Mouse (Mus musculus) MEL (cell line): ENCODE data around the gene Slc43a1.

ENCODE experiments used
- CHD1 ChIP-seq: IDR thresholded peaks from 2 replicates; pipeline ENCODE4 v1.6.1; 2012; ENCODE audit warnings: low read depth, mild to moderate bottlenecking, inconsistent platforms, low read length, improper control_type of control experiment
- CTCF ChIP-seq, 3 experiments: IDR thresholded peaks in 2 of 3; conservative IDR thresholded peaks in 1 of 3; 2 replicates each; pipeline ENCODE4 v1.5.1; 2011 to 2012; ENCODE audit warnings: low read length in 3 of 3, low read depth in 2 of 3, mild to moderate bottlenecking in 2 of 3, improper control_type of control experiment in 1 of 3, inconsistent platforms in 1 of 3, mixed read lengths in 1 of 3, moderate library complexity in 1 of 3; ENCODE audit not compliant: control insufficient read depth in 1 of 3, insufficient read depth in 1 of 3, poor library complexity in 1 of 3, severe bottlenecking in 1 of 3
- E2F4 ChIP-seq: IDR thresholded peaks from 2 replicates; pipeline ENCODE4 v1.6.1; 2011; ENCODE audit warnings: low read depth, low read length, improper control_type of control experiment, borderline replicate concordance
- EP300 ChIP-seq, 2 experiments: IDR thresholded peaks; 2 replicates each; pipeline ENCODE4 v1.6.1; 2011; ENCODE audit warnings: improper control_type of control experiment in 2 of 2, low read length in 2 of 2, low read depth in 1 of 2, mild to moderate bottlenecking in 1 of 2
- MAX ChIP-seq: IDR thresholded peaks from 2 replicates; pipeline ENCODE4 v1.6.1; 2011; ENCODE audit warnings: low read length, improper control_type of control experiment
- POLR2A ChIP-seq, 2 experiments: IDR thresholded peaks; 2 replicates each; pipeline ENCODE4 v1.6.1; 2011 to 2012; ENCODE audit warnings: low read length in 2 of 2, mild to moderate bottlenecking in 2 of 2, control low read depth in 1 of 2, improper control_type of control experiment in 1 of 2, low read depth in 1 of 2, moderate library complexity in 1 of 2; ENCODE audit not compliant: control insufficient read depth in 1 of 2, insufficient read depth in 1 of 2, poor library complexity in 1 of 2
- RCOR1 ChIP-seq: IDR thresholded peaks from 2 replicates; pipeline ENCODE4 v1.6.1; 2012; ENCODE audit warnings: low read depth, mild to moderate bottlenecking, inconsistent platforms, low read length, improper control_type of control experiment
- TAL1 ChIP-seq: IDR thresholded peaks from 2 replicates; pipeline ENCODE4 v1.6.1; 2012; ENCODE audit warnings: mild to moderate bottlenecking, inconsistent platforms, low read length, moderate library complexity, mixed read lengths

DNA sequence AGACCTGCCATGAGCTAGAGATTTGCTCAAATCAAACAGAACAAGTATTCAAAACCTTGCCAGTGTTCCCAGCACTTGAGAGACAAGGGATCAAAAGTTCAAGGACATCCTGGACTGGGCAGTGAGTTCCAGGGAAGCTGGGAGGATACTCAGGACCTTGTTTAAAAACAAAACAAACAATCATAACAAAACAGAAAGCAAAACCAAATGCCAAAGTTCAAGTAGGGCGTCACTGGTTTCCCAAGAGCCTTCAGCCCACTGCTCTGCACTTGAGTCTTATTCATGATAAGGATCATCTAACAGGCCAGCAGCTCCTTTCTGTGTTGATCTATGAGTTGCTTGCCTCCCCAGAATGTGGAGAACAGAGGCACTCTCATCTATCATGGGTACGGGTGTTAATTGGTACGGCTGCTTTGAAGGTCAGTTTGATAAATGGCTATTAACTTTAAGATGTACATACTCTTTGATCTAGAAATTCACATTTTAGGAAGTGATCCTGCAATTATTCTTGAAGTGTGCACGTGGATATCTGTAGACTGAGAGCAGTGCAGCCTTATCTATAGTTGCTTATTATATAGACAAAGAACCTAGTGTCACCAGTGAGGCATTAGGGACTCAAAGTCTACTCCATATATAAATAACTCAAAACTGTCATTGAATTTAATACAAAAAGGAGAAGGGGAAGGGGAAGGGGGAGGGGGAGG is 57.0 kb downstream of the Slc43a1 start:
- TF ChIP-seq POLR2A (IDR thresholded peaks at IDR 0.05; ENCODE audit: control insufficient read depth in 1 of 2, insufficient read depth in 1 of 2, low read depth in 1 of 2, low read length in 2 of 2, poor library complexity in 1 of 2) (no peak), CTCF (IDR thresholded peaks at IDR 0.05 in 2 of 3, conservative IDR thresholded peaks at IDR 0.05 in 1 of 3; ENCODE audit: control insufficient read depth in 1 of 3, insufficient read depth in 1 of 3, low read depth in 2 of 3, low read length in 3 of 3, poor library complexity in 1 of 3, severe bottlenecking in 1 of 3) (no peak), E2F4 (no peak), MAX (peak; percentile 65), RCOR1 (no peak), CHD1 (no peak), TAL1 (no peak), EP300 (IDR thresholded peaks at IDR 0.05; ENCODE audit: low read depth in 1 of 2, low read length in 2 of 2) (peak in 1 of 2 experiments; percentile 36; a peak in 2 of 4 replicates)
